Mouse (Mus musculus) urinary bladder, postnatal 36 days (tissue): ENCODE measurements around the gene Ubiad1.
A peak's percentile ranks its signal among the peaks of the same experiment; 100 is the strongest.

Source experiments
- DNase-seq, 2 experiments: peaks; one replicate each; pipeline ENCODE4 v3.0.0; 2022; ENCODE audit warnings: low spot score in 2 of 2, mixed read lengths in 1 of 2

Gene Ubiad1

DNA sequence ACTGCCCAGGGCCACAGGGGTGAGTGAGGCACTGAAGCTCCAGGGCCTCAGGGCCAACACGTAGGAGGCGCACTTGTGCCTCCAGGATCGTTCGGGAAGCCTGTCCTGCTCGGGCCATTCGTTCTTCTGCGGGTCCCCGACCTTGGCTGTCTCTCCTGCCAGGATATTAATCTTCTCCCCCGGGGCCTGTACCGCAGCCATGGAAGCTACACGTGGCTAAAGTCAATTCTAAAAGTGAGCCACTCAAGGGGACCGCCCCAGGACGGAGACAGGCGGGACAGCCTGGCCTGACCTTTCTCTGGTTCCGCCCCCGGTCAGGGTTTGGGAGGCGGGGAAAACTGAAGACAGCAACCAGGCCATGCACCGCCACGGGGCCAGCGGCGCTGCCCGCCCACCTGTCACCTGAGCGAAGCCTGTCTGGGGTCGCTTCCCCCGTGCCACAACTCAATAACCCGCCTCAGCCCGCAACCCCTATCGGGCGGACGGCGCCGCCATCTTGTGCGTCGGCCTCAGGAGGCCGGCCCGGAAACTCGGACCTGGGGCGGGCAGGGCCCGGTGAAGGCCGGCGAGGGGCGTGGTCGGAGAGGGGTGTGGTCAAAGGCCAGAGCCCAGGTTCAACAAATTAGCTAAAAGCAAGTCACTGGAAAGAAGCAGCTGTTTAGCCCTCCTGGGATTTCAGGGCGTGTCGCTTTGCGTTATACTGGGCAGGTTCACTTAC is at the start of gene Ubiad1:
Gene Ubiad1, minus strand, starts transcription at position 522 of the 718 bp plus-strand sequence.
- DNase-seq: peak; percentile 84

DNA sequence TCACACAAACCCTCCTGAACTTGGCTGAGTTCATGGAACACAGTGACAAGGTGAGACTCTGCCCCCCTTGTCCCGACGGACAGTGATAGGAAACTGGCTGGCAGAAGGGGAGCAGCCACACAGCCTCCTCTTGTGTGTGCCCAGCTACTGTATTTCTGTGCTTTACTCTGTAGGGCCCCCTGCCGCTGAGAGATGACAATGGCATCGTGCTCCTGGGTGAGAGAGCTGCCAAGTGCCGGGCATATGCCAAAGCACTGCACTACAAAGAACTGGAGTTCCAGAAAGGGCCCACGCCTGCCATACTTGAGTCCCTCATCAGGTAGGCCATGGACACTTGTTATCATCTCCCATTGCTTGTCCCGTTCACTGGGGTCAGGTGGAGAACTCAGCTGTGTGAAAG is 46.9 kb upstream of the Ubiad1 start:
- no peak for DNase-seq

DNA sequence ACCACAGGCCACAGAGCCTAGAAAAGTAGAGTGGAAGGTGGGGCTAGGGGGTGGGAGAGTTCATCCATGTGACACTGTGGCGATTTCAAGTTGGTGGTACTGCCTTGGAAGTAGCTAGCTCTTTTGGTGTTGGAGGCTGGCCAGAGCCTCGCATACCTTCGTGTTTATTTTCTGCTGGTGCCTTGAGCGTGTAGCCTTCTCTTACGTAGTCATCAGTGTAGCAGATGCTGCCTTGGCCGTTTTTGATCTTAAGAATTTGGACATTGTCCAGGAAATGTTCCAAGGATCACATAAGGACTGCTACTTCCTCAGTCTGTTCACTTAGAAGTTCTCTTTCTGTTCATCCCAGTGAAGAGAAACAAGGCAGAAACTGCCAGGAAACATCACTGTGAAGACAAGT is 45.9 kb upstream of the Ubiad1 start:
- no peak for DNase-seq

DNA sequence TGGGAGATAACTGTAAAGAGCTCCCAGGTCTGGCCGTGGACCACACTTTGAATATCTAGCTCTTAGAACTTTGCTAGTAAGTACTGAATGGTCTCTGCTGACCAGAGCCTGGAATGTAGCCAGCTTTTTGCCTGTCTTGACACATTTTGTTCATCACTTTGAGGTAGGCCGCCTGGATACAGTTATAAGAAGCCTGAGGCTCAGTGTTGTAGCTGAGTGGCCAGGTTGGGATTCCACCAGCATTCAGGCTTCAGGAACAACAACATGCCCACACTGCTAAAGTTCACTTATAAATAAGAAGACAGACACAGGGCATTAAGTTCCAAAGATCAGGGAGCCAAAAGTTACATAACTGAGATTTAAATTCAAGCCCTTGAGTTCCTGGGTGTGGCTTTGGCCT is 43.3 kb upstream of the Ubiad1 start:
- DNase-seq: no peak

DNA sequence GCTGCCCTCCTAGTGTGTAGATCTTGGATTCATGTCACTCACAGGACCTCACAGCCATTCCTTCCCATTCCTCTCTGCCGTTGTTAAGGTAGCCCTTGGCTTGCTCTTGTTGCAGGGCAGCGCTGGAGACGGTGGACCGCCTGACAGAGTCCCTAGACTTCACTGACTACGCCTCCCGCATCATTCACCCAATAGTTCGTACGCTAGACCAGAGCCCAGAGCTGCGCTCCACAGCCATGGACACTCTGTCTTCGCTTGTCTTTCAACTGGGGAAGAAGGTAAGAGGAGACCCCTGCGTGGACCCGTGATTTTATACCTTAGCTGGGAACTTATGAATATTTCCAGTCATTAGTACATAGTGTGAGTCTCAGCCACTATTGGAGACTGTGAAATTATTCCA is 39.9 kb upstream of the Ubiad1 start:
- DNase-seq: no peak

DNA sequence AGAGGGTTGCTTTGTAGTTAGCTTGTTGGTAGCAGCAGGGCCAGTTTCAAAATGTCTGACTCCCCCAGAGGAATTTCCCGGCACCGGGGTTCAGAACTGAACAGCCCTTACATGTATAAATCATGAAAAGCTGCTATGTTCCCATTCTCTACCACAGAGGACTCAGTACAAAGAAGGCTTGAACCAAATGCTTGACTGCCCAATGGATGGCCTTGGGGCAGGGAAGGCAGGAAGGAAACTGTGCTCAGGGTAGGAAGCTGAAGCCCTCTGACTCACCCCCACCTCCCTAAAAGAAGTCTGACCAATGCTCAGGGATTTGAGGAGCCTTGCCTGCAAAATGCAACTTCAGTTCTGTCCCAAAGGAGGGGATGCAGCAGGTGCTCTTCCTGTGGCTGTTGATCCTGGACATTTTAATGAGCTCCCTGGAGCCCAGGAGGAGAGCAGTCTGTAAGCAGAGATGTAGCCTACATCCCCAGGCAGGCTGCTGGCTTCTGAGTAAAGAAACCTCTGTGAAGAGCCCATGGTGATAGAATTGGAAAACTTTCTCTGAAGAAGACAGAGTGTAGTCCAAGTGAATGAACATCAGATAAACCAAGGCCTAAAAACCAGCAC is 37.1 kb upstream of the Ubiad1 start:
- DNase-seq: no peak

DNA sequence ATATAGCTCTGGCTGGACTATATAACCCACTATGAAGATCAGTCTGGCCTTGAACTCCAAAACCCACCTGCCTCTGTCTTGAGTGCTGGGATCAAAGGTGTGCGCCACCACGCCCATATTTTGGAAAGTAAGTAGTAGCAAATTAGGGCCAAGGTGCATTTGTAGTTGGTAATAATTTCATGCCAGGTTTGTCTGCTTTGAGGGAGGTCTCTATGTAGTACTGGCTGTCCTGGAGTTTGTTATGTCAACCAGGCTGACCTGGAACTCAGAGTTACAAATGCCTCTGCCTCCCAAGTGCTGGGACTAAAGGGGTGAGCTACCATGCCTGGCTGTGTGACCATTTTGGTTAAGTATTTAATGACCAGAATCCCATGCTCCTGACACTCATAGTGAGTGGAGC is 35.7 kb upstream of the Ubiad1 start:
- no peak for DNase-seq

DNA sequence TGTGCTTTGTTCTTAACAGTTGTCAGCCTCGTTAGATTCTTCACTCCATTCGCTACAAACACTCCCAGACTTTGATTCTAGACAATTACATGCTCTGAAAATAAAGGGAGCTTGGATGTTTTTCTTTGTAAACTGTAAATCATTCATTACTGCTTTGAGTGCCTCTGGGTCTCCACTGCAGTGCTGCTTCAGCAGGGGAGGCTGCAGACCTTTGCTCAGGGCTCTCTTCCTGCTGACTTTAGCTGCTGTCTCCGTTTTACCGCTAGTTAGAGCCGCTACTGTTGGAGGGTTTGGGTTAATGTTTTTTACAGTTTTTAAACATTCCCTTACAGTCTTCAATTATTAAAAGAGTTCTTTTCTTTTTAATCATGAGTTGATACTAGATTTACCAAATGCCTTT is 28.9 kb upstream of the Ubiad1 start:
- DNase-seq: no peak

DNA sequence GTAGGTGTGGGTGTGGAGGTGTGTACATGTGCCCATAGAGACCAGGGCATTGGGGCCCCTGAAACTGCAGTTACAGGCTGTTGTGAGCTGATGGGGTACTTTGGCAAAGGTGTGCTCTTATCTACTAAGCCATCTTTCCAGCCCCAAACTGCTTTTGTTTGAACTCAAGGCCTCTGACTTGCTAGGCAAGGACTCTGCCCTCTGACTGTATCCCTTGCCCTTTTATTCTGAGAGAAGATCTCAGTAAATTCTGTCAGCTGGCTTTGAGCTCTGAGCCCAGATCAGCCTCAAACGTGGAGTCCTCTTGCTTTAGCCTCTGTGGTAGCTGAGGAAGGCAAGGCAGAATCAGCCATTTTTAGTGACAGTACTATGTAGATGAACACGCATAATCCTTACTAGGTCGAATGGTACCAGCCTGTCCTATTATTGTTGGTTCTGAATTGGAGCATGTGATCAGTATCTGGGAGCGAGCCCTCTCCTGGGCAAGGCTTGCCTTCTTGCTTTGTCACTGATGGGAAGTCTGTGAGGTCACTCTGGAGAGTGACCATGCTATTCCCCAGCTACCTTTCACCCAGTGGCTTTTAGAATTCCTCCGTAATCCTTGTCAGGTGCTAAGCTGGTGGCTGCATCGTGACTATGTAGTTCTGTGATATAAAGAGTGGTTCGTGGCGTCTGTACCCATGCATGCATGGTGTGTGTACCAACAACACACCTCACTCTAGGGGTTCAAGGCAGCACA is 28.0 kb upstream of the Ubiad1 start:
- DNase-seq: no peak

DNA sequence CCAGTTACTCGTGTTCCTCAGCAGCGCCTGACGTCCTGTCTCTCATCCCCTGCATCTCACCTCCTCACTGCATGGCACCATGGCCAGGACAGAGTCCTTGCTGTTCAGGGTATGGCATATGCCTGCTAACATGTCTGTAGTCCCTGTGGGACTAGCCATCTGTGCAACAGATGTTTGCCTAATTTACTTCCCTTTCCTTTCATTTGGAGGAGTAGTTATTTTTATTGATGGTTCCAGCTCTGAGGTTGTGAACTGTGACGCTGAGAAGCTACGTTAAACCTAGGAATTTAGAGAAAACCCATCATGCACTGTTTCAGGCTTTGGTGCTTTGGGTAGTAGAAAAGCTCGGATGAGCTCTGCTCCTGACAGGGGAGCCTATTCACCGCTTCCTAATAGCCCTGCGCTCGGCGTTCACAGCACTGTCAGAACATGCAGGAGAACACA is 26.8 kb upstream of the Ubiad1 start:
- DNase-seq: no peak

DNA sequence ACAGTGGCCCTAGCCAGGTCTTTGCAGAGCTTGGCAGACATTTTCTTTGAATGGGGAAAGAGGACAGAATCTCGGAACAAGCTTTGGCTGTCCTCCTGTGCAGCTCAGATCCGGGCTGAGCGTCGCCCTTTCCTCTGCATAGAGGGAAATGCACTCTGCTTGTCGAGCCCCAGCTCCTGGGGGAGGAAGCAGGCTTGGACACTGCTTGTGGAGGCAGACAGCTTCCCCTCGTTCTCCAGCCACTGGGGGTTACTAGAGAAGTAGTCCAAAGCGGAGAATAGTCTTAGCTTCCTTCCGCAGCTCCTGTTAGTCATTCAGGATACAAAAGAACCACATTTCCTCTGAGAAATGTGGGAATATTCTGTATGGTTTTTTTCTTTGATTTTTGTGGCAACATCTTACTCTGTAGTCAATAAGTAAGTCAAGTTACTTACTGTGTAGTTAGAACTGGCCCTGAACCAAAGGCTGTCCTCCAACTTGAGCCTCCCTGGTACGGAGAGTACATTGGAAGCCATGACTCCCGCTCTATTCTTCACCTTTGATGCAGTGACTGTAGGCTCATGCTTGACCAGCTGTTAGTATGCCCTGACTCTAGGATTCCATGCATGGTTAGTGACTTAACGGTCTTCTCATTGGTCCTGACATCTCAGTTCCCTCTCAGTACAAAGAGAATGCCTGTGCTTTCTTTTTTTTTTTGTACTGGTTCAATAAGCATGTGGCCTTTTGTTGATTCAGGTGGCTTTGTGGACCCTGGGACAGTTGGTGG is 25.1 kb upstream of the Ubiad1 start:
- no peak for DNase-seq

DNA sequence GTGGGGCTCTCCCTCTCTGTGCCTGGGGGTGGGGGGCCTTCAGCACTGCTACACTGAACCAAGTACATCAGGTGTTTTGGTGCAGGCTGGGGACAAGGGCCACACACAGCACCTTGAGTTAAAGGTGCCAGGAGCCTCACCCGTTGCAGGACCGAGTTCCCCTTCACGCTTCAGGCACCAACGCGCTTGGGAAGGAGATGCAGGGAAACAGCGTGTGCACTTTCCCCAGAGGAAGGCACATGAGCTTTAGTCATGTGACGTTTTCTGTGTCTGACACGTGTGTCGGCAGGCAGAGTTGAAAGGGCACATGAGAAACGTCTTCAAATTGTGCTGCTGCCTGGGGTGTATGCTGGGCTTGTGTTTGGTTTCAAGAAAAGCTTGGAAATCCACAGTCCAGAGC is 23.8 kb upstream of the Ubiad1 start:
- no peak for DNase-seq

DNA sequence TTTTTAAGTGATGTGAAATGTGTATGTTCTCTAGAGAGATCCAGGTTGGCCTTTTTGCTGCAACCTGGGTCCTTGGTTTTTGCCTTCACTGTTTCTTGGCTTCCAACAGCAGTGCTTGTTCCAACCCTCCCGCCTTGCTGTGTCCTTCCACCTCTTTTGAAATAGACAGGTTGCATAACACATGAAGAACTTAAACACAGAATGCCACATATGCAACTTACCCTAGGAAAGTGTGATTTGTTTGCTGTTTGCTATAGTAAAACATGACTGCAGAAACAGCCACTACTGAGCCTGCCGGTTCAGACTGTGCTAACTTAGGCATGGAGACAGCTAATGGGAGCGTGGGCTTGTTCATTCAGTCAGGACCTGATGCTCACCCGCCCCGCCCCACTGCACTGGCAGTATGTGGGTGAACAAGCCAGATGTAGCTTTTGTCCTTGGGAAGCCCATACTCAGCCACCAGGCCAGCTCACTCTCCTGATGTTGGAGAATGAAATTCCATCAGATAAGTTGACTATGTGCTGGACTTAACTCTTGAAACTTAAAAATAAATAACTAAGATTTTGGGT is 22.0 kb upstream of the Ubiad1 start:
- no peak for DNase-seq

DNA sequence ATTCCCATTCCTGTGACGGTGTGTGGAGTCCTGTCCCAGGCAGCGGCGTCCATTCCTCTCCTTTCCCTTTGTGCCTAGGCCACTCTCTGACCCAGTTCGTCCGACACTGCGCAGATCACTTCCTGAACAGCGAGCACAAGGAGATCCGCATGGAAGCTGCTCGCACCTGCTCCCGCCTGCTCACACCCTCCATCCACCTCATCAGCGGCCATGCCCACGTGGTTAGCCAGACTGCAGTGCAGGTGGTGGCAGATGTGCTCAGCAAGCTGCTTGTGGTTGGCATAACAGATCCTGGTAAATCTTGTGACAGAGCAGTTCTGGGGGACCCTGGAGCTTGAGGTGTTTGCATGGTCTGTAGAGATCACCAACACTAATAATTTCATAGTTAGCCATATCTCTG is 20.3 kb upstream of the Ubiad1 start:
- no peak for DNase-seq

DNA sequence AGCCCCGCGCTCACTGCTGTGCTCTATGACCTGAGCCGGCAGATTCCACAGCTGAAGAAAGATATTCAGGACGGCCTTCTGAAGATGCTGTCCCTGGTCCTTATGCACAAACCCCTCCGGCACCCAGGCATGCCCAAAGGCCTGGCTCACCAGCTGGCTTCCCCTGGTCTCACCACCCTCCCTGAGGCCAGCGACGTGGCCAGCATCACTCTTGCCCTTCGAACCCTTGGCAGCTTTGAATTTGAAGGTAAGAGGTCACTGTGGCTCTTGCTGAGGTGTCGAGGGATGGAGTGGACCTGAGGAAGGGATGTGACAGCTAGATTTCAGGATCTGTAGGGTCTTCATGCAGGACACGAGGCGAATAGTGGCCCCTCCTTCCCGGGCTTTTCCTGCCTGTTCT is 19.7 kb upstream of the Ubiad1 start:
- no peak for DNase-seq

DNA sequence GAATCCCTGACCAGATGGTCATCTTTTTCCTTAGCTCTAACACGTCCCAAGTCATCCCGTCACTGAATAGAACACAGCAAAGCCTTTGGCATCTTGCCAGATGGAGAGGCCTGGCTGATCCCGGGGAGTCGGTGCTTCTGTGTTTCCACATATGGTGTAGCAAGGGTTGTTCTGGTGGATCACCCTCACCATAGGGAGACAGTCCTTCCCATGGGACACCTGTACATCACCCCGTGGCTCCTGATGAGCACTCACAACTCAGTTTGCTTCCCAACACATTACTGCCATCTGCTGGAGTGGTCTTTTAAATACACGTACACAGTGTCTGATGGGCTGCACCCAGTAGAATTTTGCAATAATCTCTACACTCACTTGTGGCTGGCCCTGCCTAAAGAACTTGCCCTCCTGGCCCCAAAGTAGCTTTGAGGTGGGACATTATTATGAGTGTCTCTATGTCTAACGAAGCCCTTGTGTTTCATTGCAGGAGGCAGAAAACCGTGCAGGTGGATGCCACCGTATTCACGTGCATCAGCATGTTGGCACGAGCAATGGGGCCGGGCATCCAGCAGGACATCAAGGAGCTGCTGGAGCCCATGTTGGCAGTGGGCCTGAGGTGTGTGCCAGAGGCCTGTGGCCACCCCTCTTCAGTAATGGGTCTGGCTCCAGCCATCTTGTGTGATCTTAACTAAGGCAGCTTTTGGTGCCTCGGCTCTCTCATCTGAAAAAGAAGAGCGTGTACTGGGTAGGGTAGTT is 18.8 kb upstream of the Ubiad1 start:
- DNase-seq: no peak

DNA sequence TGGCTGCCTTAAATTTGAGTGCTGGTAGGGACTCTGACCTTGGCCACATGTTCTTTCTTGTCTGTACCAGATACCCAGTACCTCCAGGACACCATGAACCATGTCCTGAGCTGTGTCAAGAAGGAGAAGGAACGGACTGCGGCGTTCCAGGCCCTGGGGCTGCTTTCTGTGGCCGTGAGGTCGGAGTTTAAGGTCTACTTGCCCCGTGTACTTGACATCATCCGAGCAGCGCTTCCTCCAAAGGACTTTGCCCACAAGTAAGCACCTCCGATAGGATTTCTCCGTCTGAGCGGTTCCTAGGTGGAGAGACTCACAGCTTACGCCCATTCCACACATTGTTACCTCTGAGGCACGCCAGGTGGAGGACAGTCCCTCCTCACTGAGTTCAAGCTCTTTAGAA is 18.1 kb upstream of the Ubiad1 start:
- no peak for DNase-seq

DNA sequence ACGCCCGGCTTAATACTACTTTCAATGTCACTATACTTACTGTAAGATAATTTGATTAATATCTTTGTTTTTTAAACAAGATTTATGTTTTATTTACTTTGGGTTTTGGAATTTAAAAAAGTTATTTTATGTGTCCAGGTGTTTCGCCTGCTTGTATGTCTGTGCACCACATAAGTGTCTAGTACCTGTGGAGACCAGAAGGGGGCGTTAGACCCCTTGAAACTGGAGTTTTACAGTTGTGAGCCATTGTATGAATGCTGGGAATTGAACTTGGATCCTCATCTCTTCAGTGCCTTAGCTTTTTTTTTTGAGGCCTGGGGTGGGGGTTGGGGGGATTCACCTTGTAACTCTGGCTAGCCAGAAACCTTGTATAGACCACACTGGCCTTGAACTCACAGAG is 17.2 kb upstream of the Ubiad1 start:
- DNase-seq: no peak

DNA sequence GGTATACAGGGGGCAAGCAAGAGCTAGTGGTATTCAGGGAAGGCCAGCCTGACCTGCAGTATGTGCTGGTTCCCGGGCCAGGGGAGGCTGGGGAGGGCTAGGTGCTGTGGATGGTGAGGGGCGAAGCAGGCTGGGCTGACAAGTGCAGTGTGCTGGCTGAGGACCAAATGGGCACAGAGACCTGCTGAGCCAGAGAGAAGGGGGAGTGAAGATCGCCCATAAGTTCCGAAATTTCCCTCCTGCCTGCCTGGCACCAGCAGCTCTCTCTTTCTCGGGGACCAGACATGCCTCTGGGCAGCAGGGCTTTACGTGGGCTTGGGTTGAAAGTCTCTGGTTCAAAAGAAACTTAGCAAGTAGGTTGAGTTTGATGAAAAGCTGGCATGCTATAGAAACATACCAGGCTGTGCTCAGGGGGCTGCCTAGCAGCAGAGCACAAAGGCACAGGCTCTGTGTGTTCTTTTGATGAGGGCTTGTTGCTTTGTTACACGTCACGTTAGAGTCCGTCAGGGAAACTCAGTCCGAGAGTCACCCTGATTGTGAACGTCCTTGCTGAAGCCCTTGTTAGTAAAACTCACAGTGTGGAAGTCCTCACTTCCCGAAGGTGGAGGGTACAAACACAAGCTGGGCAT is 16.2 kb upstream of the Ubiad1 start:
- no peak for DNase-seq

DNA sequence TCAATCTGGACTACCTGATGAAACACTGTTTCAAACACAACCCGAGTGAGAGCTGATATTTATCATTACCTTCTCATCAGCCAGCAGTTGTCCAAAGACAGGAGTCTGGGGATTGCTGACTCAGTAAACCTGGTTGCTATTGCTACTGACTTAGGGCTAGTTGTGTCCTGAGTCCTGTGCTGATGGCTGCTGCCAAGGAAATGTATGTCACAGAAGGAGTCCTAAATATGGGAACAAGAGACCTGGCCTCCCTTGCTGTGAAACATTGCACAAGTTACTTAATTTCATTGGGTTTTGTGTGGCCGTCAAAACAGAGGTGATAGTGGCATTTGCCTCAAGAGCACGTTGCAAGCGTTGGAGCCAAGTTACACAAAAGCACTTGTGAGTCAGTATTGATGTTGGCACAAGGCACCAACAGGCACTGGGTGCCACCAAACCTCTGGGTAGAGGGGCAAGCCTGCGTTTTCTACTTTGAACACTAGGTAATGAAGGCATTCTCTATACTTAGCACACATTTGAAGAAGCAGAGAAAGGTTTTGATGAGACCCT is 11.0 kb upstream of the Ubiad1 start:
- DNase-seq: no peak
